Mouse (Mus musculus) MEL (cell line): ENCODE measurements around the gene Cep131.

Experiments
- CTCF ChIP-seq, 3 experiments: IDR thresholded peaks in 2 of 3; conservative IDR thresholded peaks in 1 of 3; 2 replicates each; pipeline ENCODE4 v1.5.1; 2011 to 2012; ENCODE audit warnings: low read length in 3 of 3, low read depth in 2 of 3, mild to moderate bottlenecking in 2 of 3, improper control_type of control experiment in 1 of 3, inconsistent platforms in 1 of 3, mixed read lengths in 1 of 3, moderate library complexity in 1 of 3; ENCODE audit not compliant: control insufficient read depth in 1 of 3, insufficient read depth in 1 of 3, poor library complexity in 1 of 3, severe bottlenecking in 1 of 3
- GATA1 ChIP-seq: IDR thresholded peaks from 2 replicates; pipeline ENCODE4 v1.6.1; 2011; ENCODE audit warnings: low read depth, low read length, improper control_type of control experiment
- JUND ChIP-seq: IDR thresholded peaks from 2 replicates; pipeline ENCODE4 v1.6.1; 2011; ENCODE audit warnings: low read depth, mild to moderate bottlenecking, improper control_type of control experiment, low read length
- MEF2A ChIP-seq: IDR thresholded peaks from 2 replicates; pipeline ENCODE4 v1.6.1; 2014; ENCODE audit warnings: low read depth, mild to moderate bottlenecking, inconsistent platforms, low read length, improper control_type of control experiment; ENCODE audit not compliant: poor library complexity, insufficient replicate concordance, severe bottlenecking; ENCODE audit errors: extremely low read depth
- POLR2AphosphoS2 ChIP-seq: IDR thresholded peaks from 2 replicates; pipeline ENCODE4 v1.6.1; 2011; ENCODE audit warnings: low read length, improper control_type of control experiment
- RAD21 ChIP-seq: IDR thresholded peaks from 2 replicates; pipeline ENCODE4 v1.6.1; 2011; ENCODE audit warnings: mild to moderate bottlenecking, low read depth, low read length, improper control_type of control experiment
- TAL1 ChIP-seq: IDR thresholded peaks from 2 replicates; pipeline ENCODE4 v1.6.1; 2012; ENCODE audit warnings: mild to moderate bottlenecking, inconsistent platforms, low read length, moderate library complexity, mixed read lengths
- TBP ChIP-seq: IDR thresholded peaks from 2 replicates; pipeline ENCODE4 v1.8.0; 2011; ENCODE audit warnings: low read depth, low read length, improper control_type of control experiment
- TCF12 ChIP-seq: IDR thresholded peaks from 2 replicates; pipeline ENCODE4 v1.6.1; 2014; ENCODE audit warnings: low read depth, mild to moderate bottlenecking, inconsistent platforms, low read length, improper control_type of control experiment, moderate library complexity
- USF2 ChIP-seq, 2 experiments: IDR thresholded peaks; 2 replicates each; pipeline ENCODE4 v1.6.1; 2011 to 2012; ENCODE audit warnings: improper control_type of control experiment in 2 of 2, low read length in 2 of 2, borderline replicate concordance in 1 of 2, inconsistent platforms in 1 of 2, low read depth in 1 of 2, mild to moderate bottlenecking in 1 of 2; ENCODE audit not compliant: insufficient read depth in 1 of 2
- ZC3H11A ChIP-seq: IDR thresholded peaks from 2 replicates; pipeline ENCODE4 v1.6.1; 2012; ENCODE audit warnings: low read depth, mild to moderate bottlenecking, inconsistent platforms, low read length, improper control_type of control experiment
- ZMIZ1 ChIP-seq: IDR thresholded peaks from 2 replicates; pipeline ENCODE4 v1.6.1; 2012; ENCODE audit warnings: low read depth, mild to moderate bottlenecking, inconsistent platforms, low read length, improper control_type of control experiment, moderate library complexity
- ZNF384 ChIP-seq: IDR thresholded peaks from 2 replicates; pipeline ENCODE4 v1.6.1; 2012; ENCODE audit warnings: low read depth, mild to moderate bottlenecking, inconsistent platforms, low read length, improper control_type of control experiment

DNA sequence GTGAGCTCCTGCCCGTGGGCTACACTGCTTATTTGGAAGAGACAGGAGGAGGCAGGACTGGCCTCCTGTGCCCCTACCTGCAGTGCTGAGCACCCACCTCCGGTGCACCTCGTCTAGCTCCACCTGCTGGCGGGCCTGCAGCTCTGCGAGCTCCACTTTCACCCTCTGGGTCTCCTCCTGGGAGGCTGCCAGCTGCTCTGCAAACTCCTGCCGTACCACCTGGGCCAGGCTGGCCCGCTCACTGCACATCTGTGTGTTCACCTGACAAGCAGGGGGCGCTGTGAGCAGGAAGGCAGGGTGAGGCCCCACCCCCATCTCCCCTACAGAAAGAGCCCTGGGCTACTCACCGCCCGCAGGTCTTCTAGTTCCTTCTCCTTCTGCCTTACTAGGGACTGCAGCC, 21.3 kb downstream of the Cep131 start:
- TF ChIP-seq CTCF (IDR thresholded peaks at IDR 0.05 in 2 of 3, conservative IDR thresholded peaks at IDR 0.05 in 1 of 3; ENCODE audit: control insufficient read depth in 1 of 3, insufficient read depth in 1 of 3, low read depth in 2 of 3, low read length in 3 of 3, poor library complexity in 1 of 3, severe bottlenecking in 1 of 3) = peak; percentile 77 to 90 (median 90)
- TF ChIP-seq ZNF384 = no peak
- no peak for TF ChIP-seq ZC3H11A
- no peak for TF ChIP-seq GATA1
- no peak for TF ChIP-seq USF2 (IDR thresholded peaks at IDR 0.05; ENCODE audit: borderline replicate concordance in 1 of 2, insufficient read depth in 1 of 2, low read depth in 1 of 2, low read length in 2 of 2)
- no peak for TF ChIP-seq TCF12
- TF ChIP-seq JUND = no peak
- no peak for TF ChIP-seq MEF2A
- peak; percentile 45 for TF ChIP-seq RAD21
- no peak for TF ChIP-seq ZMIZ1
- no peak for TF ChIP-seq TAL1
- no peak for TF ChIP-seq POLR2AphosphoS2
- no peak for TF ChIP-seq TBP
